In genomic region chr1:166900028-166900427, GRCm38 (mm10) we compare ENCODE assay signal across 19 mouse cellular contexts.
DNase-seq lines count a peak whose midpoint lies in the region; ATAC-seq and TF ChIP-seq lines count a peak whose summit lies in the region.
"Had no signal": no experiment of that assay in that cellular context is flagged by ENCODE, and none has a peak within 500 bp of the region (broad histone marks: within the 10 kb centered on the region; RNA-seq: fewer than 3 reads in every experiment).

No protein-coding gene starts in this region.

- H3K27me3 ChIP-seq in hindbrain, embryonic 12.5 days = no peaks in the 10 kb centered on the region
- no peaks in the 10 kb centered on the region for H3K27me3 ChIP-seq in hindbrain, embryonic 16.5 days (replicated peaks; ENCODE audit: control insufficient read depth, insufficient read depth, low read length)
- H3K27me3 ChIP-seq in lung, postnatal 0 days (replicated peaks; ENCODE audit: insufficient read depth, low read length) = no peaks in the 10 kb centered on the region
- H3K27me3 ChIP-seq in hindbrain, embryonic 14.5 days (ENCODE audit: control insufficient read depth, insufficient read depth, low read length) = no peaks in the 10 kb centered on the region
- no peaks in the 10 kb centered on the region for H3K27me3 ChIP-seq in neural tube, embryonic 14.5 days (ENCODE audit: control insufficient read depth, insufficient read depth, low read length)
- H3K27me3 ChIP-seq: hindbrain, embryonic 15.5 days; liver, embryonic 15.5 days; midbrain, embryonic 15.5 days had no signal

- H3K9me3 ChIP-seq in hindbrain, embryonic 12.5 days (replicated peaks) = no peaks in the 10 kb centered on the region
- no peaks in the 10 kb centered on the region for H3K9me3 ChIP-seq in hindbrain, embryonic 16.5 days (ENCODE audit: control insufficient read depth, low read length)
- H3K9me3 ChIP-seq in lung, postnatal 0 days (ENCODE audit: low read length) = no peaks in the 10 kb centered on the region
- no peaks in the 10 kb centered on the region for H3K9me3 ChIP-seq in hindbrain, embryonic 14.5 days (ENCODE audit: control insufficient read depth, low read length)
- no peaks in the 10 kb centered on the region for H3K9me3 ChIP-seq in neural tube, embryonic 14.5 days (ENCODE audit: control insufficient read depth, low read length)
- H3K9me3 ChIP-seq: forebrain, embryonic 10.5 days; heart, embryonic 10.5 days; hindbrain, embryonic 15.5 days; liver, embryonic 15.5 days; midbrain, embryonic 15.5 days had no signal

- H3K9ac ChIP-seq in hindbrain, embryonic 12.5 days = no peak overlapping the region
- H3K9ac ChIP-seq in hindbrain, embryonic 16.5 days (ENCODE audit: low read depth, low read length) = no peak overlapping the region
- no peak overlapping the region for H3K9ac ChIP-seq in lung, postnatal 0 days (replicated peaks; ENCODE audit: low read depth)
- H3K9ac ChIP-seq in hindbrain, embryonic 14.5 days = no peak overlapping the region
- H3K9ac ChIP-seq in neural tube, embryonic 14.5 days (replicated peaks; ENCODE audit: low read depth, low read length) = no peak overlapping the region
- H3K9ac ChIP-seq: hindbrain, embryonic 15.5 days; liver, embryonic 15.5 days; midbrain, embryonic 15.5 days had no signal

- no peak overlapping the region for H3K4me2 ChIP-seq in hindbrain, embryonic 12.5 days (replicated peaks)
- H3K4me2 ChIP-seq in hindbrain, embryonic 16.5 days (ENCODE audit: low read length) = no peak overlapping the region
- H3K4me2 ChIP-seq in lung, postnatal 0 days (replicated peaks; ENCODE audit: low read depth, low read length) = no peak overlapping the region
- 0 out of 2 replicates have a peak overlapping the region, but pooled peaks have one; percentile 3 for H3K4me2 ChIP-seq in hindbrain, embryonic 14.5 days (replicated peaks)
- no peak overlapping the region for H3K4me2 ChIP-seq in neural tube, embryonic 14.5 days (ENCODE audit: low read depth, low read length)
- H3K4me2 ChIP-seq: liver, embryonic 15.5 days; midbrain, embryonic 15.5 days had no signal

- no peak overlapping the region for H3K4me3 ChIP-seq in hindbrain, embryonic 12.5 days
- no peak overlapping the region for H3K4me3 ChIP-seq in hindbrain, embryonic 16.5 days (ENCODE audit: low read length)
- H3K4me3 ChIP-seq in lung, postnatal 0 days (ENCODE audit: low read depth, low read length) = no peak overlapping the region
- no peak overlapping the region for H3K4me3 ChIP-seq in hindbrain, embryonic 14.5 days (replicated peaks; ENCODE audit: low read length)
- no peak overlapping the region for H3K4me3 ChIP-seq in neural tube, embryonic 14.5 days (ENCODE audit: low read depth, low read length)
- H3K4me3 ChIP-seq: forebrain, embryonic 10.5 days; gastrocnemius, adult 2 months; heart, embryonic 10.5 days; hindbrain, embryonic 15.5 days; left cerebral cortex, adult 2 months; liver, embryonic 15.5 days; midbrain, embryonic 15.5 days had no signal

- no peak for TF ChIP-seq CTCF in lung, postnatal 0 days (IDR thresholded peaks at IDR 0.05)

- H3K4me1 ChIP-seq in hindbrain, embryonic 12.5 days = peaks cover 5% of the 10 kb centered on the region; the same call in 1 of the 2 replicates
- peaks cover 3% of the 10 kb centered on the region; the same call in 1 of the 2 replicates for H3K4me1 ChIP-seq in hindbrain, embryonic 16.5 days (ENCODE audit: control insufficient read depth, insufficient read depth, low read depth, low read length)
- no peaks in the 10 kb centered on the region; the same call in 1 of the 2 replicates for H3K4me1 ChIP-seq in lung, postnatal 0 days (ENCODE audit: insufficient read depth, low read depth, low read length)
- H3K4me1 ChIP-seq in hindbrain, embryonic 14.5 days (replicated peaks; ENCODE audit: control insufficient read depth, insufficient read depth, low read length) = no peaks in the 10 kb centered on the region
- H3K4me1 ChIP-seq in neural tube, embryonic 14.5 days (ENCODE audit: control insufficient read depth, insufficient read depth, low read length) = no peaks in the 10 kb centered on the region
- H3K4me1 ChIP-seq: heart, embryonic 10.5 days; liver, embryonic 15.5 days had no signal

- peak overlapping the region; percentile 30; the same call in 1 of the 2 replicates for H3K27ac ChIP-seq in hindbrain, embryonic 12.5 days
- no peak overlapping the region for H3K27ac ChIP-seq in hindbrain, embryonic 16.5 days (ENCODE audit: low read depth, low read length)
- H3K27ac ChIP-seq in lung, postnatal 0 days (ENCODE audit: low read length) = no peak overlapping the region
- H3K27ac ChIP-seq in hindbrain, embryonic 14.5 days = 0 out of 2 replicates have a peak overlapping the region, but pooled peaks have one; percentile 14
- no peak overlapping the region for H3K27ac ChIP-seq in neural tube, embryonic 14.5 days (ENCODE audit: low read depth, low read length)
- H3K27ac ChIP-seq: forebrain, embryonic 10.5 days; gastrocnemius, adult 2 months; heart, embryonic 10.5 days; hindbrain, embryonic 15.5 days; left cerebral cortex, adult 2 months; liver, embryonic 15.5 days; macrophage; midbrain, embryonic 15.5 days had no signal

- no peaks in the 10 kb centered on the region for H3K36me3 ChIP-seq in hindbrain, embryonic 12.5 days
- H3K36me3 ChIP-seq in hindbrain, embryonic 16.5 days (ENCODE audit: control insufficient read depth, insufficient read depth, low read length) = no peaks in the 10 kb centered on the region
- no peaks in the 10 kb centered on the region for H3K36me3 ChIP-seq in lung, postnatal 0 days (ENCODE audit: insufficient read depth, low read length)
- no peaks in the 10 kb centered on the region for H3K36me3 ChIP-seq in hindbrain, embryonic 14.5 days (replicated peaks; ENCODE audit: control insufficient read depth, insufficient read depth)
- no peaks in the 10 kb centered on the region for H3K36me3 ChIP-seq in neural tube, embryonic 14.5 days (ENCODE audit: control insufficient read depth, insufficient read depth, low read length)
- H3K36me3 ChIP-seq: forebrain, embryonic 10.5 days; heart, embryonic 10.5 days; hindbrain, embryonic 15.5 days; liver, embryonic 15.5 days; midbrain, embryonic 15.5 days had no signal

- DNase-seq in lung, postnatal 0 days (ENCODE audit: low spot score) = peak; percentile 31
- no peak for DNase-seq in lung, postnatal 10 days
- no peak for DNase-seq in hindbrain, embryonic 14.5 days (ENCODE audit: low spot score)
- DNase-seq in cerebellum, adult 9-10 months = no peak
- DNase-seq: cerebellum, adult 11 months; gastrocnemius, adult 2 months; right cerebral cortex, postnatal 14 days had no signal

- no peak for TF ChIP-seq EP300 in lung, postnatal 0 days (IDR thresholded peaks at IDR 0.05)

- 89% methylated on average over 4 of the region's 4 CpGs for WGBS in hindbrain, embryonic 12.5 days
- 73% methylated on average over 4 of the region's 4 CpGs for WGBS in hindbrain, embryonic 16.5 days
- 76% methylated on average over 4 of the region's 4 CpGs for WGBS in lung, postnatal 0 days
- 84% methylated on average over 4 of the region's 4 CpGs for WGBS in hindbrain, embryonic 14.5 days
- 64% methylated on average over 4 of the region's 4 CpGs for WGBS in neural tube, embryonic 14.5 days

- ATAC-seq in hindbrain, embryonic 12.5 days (ENCODE audit: low FRiP score) = 0 out of 2 replicates have a peak, but pooled peaks have one; percentile 11
- no peak for ATAC-seq in hindbrain, embryonic 16.5 days
- ATAC-seq in lung, postnatal 0 days = no peak; the same call in 1 of the 2 replicates
- no peak for ATAC-seq in hindbrain, embryonic 14.5 days (ENCODE audit: low FRiP score)
- ATAC-seq in neural tube, embryonic 14.5 days (ENCODE audit: low read depth) = 0 out of 2 replicates have a peak, but pooled peaks have one; percentile 9
- no peak for ATAC-seq in erythroid progenitor cell, adult 5-6 weeks (replicated peaks; ENCODE audit: low FRiP score, poor library complexity, severe bottlenecking)
- ATAC-seq: intestine, postnatal 0 days; midbrain, embryonic 15.5 days had no signal

Comparison
In these comparisons a context has a peak if more than half of its experiments do, and no peak if none do; other contexts are left out.
1. ATAC-seq: peak in hindbrain, embryonic 12.5 days (single experiment) and neural tube, embryonic 14.5 days (single experiment); none in hindbrain, embryonic 16.5 days (single experiment), lung, postnatal 0 days (single experiment), hindbrain, embryonic 14.5 days (single experiment) and erythroid progenitor cell, adult 5-6 weeks (single experiment).
2. H3K27ac ChIP-seq: peak in hindbrain, embryonic 12.5 days (single experiment) and hindbrain, embryonic 14.5 days (single experiment); none in hindbrain, embryonic 16.5 days (single experiment), lung, postnatal 0 days (single experiment) and neural tube, embryonic 14.5 days (single experiment).